Mouse (Mus musculus): ENCODE measurements around the gene E030018B13Rik.
A peak's percentile ranks its signal among the peaks of the same experiment; 100 is the strongest.

- no peak for TF ChIP-seq CTCF (IDR thresholded peaks at IDR 0.05 in 2 of 3, conservative IDR thresholded peaks at IDR 0.05 in 1 of 3; ENCODE audit: control insufficient read depth in 1 of 3, insufficient read depth in 1 of 3, low read depth in 2 of 3, low read length in 3 of 3, poor library complexity in 1 of 3, severe bottlenecking in 1 of 3)
- TF ChIP-seq MAZ (IDR thresholded peaks at IDR 0.05; ENCODE audit: low read depth, low read length), result 0 out of 2 replicates have a peak, but pooled peaks have one; percentile 43
- TF ChIP-seq ELF1 (IDR thresholded peaks at IDR 0.05; ENCODE audit: low read depth, low read length), result no peak
- no peak for TF ChIP-seq CHD2 (IDR thresholded peaks at IDR 0.05; ENCODE audit: low read length)
- no peak for TF ChIP-seq GABPA (IDR thresholded peaks at IDR 0.05; ENCODE audit: low read depth, low read length)
- no peak for TF ChIP-seq EP300 (IDR thresholded peaks at IDR 0.05; ENCODE audit: low read depth in 1 of 2, low read length in 2 of 2)
- TF ChIP-seq TAL1 (IDR thresholded peaks at IDR 0.05; ENCODE audit: low read length), result no peak
- peak; percentile 55; the same call in 1 of the 2 replicates for TF ChIP-seq MAX (IDR thresholded peaks at IDR 0.05; ENCODE audit: low read length)
These were observed 21.6 kb downstream of the E030018B13Rik start for GRCm38 (mm10) chr7:63938066-63938913.

Data from MEL (cell line).